Mouse (Mus musculus) Patski (cell line): Measurements from ENCODE around the gene Ccdc124. TPM values are rescaled to one million over a fixed set of nuclear protein-coding genes. Genes with fewer than 3 reads are reported as not detected.

ENCODE experiments used
- ATAC-seq: fragments of 100-300 bp; one replicate; pipeline ENCODE4 v1.8.0; 2021
- CTCF ChIA-PET: fragments of 350-600 bp; sonication (Branson Sonifier 250); formaldehyde crosslinking; loops from one replicate; lab custom pipeline; 2022; ENCODE audit warnings: inconsistent platforms; lab: Charles Lee
- POLR2A ChIA-PET: fragments of 350-600 bp; sonication (Branson Sonifier 250); formaldehyde crosslinking; loops from one replicate; lab custom pipeline; 2022; ENCODE audit warnings: antibody characterized with exemption, inconsistent platforms; lab: Charles Lee
- DNase-seq: peaks from one replicate; pipeline ENCODE4 v3.0.0-alpha.2; 2011; ENCODE audit warnings: low read depth, low spot score
- H3K27me3 ChIP-seq: fragments of 371-371 bp; one replicate; pipeline ENCODE4 v1.5.1; 2021
- CTCF ChIP-seq: fragments of 100-300 bp; IDR thresholded peaks from one replicate; pipeline ENCODE4 v1.5.1; 2021
- in situ Hi-C: fragments of 300-500 bp; cut with MboI; formaldehyde crosslinking; loops from 3 replicates; pipeline ENCODE4 v1.11.1; 2018; ENCODE audit warnings: low pct_unique_long_range_greater_than_20kb, mixed read lengths
- polyA plus RNA-seq: library from polyadenylated mRNA; unstranded; gene quantifications from one replicate; pipeline ENCODE4 v1.2.3, GENCODE M21; 2021

Ccdc124 gene
- polyA plus RNA-seq, 1 experiment from 2014 or later: 67.5 TPM

DNA sequence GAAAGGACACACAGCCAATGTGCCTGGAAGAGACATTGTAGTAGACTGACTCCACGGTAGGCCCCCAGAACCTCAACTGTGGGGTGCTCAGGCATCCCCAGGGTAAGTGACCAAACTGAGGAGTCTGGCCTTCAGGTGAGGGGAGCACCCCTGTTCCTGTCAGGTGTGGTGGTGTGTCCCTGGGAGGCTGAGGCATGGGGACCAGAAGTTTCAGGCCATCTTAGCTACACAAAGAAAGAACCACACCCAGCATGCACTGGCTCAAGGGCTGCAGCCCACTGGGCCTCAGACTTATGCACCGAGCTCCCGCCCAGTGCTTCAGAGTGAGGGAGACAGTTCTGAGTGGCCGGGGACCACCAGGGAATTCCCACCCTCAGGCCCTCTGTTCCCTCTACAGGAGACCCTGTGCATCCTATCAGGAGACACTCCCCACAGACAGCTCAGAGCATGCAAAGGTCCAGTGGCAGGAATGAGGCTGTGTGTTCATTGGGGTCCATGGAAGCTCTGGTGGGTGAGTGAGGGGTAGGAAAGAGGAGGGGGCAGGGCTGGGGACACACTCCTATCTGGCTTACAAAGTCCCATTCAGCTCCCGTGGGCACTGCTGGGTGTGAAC is 2.4 kb downstream of the Ccdc124 start:
- in situ Hi-C loops: no loop called here
- DNase-seq (no peak), ATAC-seq (no peak)
- no peaks in the 10 kb centered on the region for H3K27me3 ChIP-seq
- ChIA-PET POLR2A (interaction anchor here (1.1 to 1.2 kb wide), 2 partner anchors 15 to 27 kb away, joined by 3 read pairs; no protein-coding TSS in a partner anchor), CTCF (interaction anchor here (1.2 to 3.4 kb wide), 4 partner anchors 9 to 30 kb away, joined by 3 to 17 read pairs (median 10); partner anchors contain the start of gene Rpl18a)
- no peak for TF ChIP-seq CTCF

GRCm38 (mm10) chr8:70869601-70870041 is 4.1 kb downstream of the Ccdc124 start:
- DNase-seq: no peak
- H3K27me3 ChIP-seq: no peaks in the 10 kb centered on the region
- TF ChIP-seq CTCF: no peak
- CTCF ChIA-PET: interaction anchor here (0.7 to 3.4 kb wide), 11 partner anchors 10 to 107 kb away, joined by 3 to 58 read pairs (median 4); partner anchors contain the start of gene Arrdc2
- ATAC-seq: peak; percentile 42
- in situ Hi-C loops: no loop called here
- POLR2A ChIA-PET: interaction anchor here (0.9 kb wide), 1 partner anchor 10 kb away, joined by 4 read pairs; no protein-coding TSS in a partner anchor

DNA sequence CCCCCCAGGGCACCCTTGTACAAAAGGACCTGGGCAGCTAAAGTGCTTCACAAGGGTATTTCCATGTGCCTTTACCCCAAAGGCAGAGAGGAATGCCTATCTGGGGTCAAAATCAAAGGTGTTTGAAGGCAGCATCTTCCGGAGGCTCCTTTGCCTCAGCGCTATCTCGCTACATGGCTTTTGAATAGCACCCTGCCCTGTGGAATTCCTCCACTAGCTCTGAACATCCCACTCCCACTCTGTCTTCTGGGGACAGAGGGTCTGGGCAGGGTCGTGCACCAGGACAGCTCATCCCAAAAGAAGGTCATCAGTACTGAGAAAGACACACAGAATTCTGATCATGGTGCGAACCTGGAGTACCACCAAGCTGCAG is 4.5 kb downstream of the Ccdc124 start:
- ATAC-seq (no peak), DNase-seq (no peak)
- no peaks in the 10 kb centered on the region for H3K27me3 ChIP-seq
- POLR2A ChIA-PET: interaction anchor here (0.9 to 1.2 kb wide), 2 partner anchors 11 to 24 kb away, joined by 4 to 6 read pairs; no protein-coding TSS in a partner anchor
- no peak for TF ChIP-seq CTCF
- CTCF ChIA-PET: interaction anchor here (0.7 to 3.4 kb wide), 10 partner anchors 9 to 107 kb away, joined by 3 to 58 read pairs (median 4); partner anchors contain the start of gene Arrdc2
- in situ Hi-C loops: no loop called here

DNA sequence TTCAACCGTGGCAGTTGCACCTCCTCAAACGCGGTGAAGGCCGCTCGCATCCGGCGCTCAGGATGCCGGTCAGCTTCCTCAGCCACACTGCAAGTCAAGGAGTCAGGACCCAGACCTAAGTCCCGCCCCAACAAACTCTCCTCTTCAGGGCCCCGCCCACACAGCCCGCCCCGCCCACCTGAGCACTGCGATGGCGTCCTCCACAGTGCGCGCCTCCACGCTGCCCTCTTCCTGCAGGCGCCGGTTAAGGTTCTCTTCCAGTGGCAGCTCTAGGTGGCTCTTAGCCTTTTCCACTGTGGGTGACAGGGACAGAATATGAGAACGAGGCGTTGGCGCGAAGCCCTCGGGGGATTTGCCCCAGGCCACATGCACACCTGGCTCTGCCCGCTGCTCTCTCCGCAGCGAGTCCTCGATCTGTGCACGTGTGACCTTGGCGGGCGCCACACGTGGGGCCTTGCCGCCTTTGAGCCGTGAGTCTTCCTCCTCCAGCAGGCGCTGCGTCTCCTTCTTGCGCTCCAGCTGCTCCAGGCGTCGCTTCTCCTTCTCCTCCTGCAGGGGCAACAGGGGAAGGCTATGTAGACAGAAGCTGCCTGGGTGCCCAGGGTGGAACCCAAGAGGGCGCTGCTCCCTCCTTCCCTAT is 5.1 kb downstream of the Ccdc124 start:
- DNase-seq: no peak
- in situ Hi-C loops: no loop called here
- TF ChIP-seq CTCF: no peak
- H3K27me3 ChIP-seq: no peaks in the 10 kb centered on the region
- POLR2A ChIA-PET: interaction anchor here (1.2 kb wide), 1 partner anchor 24 kb away, joined by 6 read pairs; no protein-coding TSS in a partner anchor
- ATAC-seq: no peak
- CTCF ChIA-PET: interaction anchor here (0.7 to 3.4 kb wide), 10 partner anchors 9 to 107 kb away, joined by 3 to 58 read pairs (median 4); partner anchors contain the start of gene Arrdc2

GRCm38 (mm10) chr8:70866566-70866965 is 7.2 kb downstream of the Ccdc124 start:
- no peak for TF ChIP-seq CTCF
- no peaks in the 10 kb centered on the region for H3K27me3 ChIP-seq
- ATAC-seq (no peak), DNase-seq (no peak)
- in situ Hi-C loops: no loop called here
- ChIA-PET CTCF (interaction anchor here (1.0 to 3.5 kb wide), 3 partner anchors 12 to 103 kb away, joined by 3 to 16 read pairs (median 4); no protein-coding TSS in a partner anchor), POLR2A (no interaction called here)

DNA sequence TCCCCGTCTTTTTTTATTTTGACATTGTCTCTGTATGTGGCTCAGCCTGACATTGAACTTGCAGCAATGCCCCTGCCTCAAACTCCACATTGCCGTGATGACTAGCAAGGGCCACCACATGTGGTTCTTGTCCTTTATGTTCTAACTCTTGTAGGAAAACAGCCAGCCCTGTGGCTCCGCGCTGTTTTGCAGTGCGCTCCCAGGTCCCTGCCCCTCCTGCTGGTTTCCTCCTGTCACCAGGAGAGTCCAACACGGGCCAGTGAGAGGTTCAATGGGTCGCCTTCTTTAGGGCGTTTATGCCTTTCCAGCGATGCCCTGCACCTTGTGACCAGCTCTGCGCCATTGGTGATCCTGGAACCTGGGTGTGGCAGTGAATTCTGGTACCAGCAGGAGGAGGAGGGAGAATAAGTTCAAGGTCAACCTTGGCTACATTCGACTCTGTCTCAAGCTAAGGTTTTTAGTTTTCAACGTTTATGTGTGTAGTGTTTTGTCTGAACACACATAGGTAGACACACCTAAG is 7.7 kb downstream of the Ccdc124 start:
- ChIA-PET POLR2A (no interaction called here), CTCF (interaction anchor here (1.0 to 3.5 kb wide), 3 partner anchors 12 to 103 kb away, joined by 3 to 16 read pairs (median 4); no protein-coding TSS in a partner anchor)
- in situ Hi-C loops: no loop called here
- H3K27me3 ChIP-seq: no peaks in the 10 kb centered on the region
- ATAC-seq (no peak), DNase-seq (no peak)
- no peak for TF ChIP-seq CTCF

DNA sequence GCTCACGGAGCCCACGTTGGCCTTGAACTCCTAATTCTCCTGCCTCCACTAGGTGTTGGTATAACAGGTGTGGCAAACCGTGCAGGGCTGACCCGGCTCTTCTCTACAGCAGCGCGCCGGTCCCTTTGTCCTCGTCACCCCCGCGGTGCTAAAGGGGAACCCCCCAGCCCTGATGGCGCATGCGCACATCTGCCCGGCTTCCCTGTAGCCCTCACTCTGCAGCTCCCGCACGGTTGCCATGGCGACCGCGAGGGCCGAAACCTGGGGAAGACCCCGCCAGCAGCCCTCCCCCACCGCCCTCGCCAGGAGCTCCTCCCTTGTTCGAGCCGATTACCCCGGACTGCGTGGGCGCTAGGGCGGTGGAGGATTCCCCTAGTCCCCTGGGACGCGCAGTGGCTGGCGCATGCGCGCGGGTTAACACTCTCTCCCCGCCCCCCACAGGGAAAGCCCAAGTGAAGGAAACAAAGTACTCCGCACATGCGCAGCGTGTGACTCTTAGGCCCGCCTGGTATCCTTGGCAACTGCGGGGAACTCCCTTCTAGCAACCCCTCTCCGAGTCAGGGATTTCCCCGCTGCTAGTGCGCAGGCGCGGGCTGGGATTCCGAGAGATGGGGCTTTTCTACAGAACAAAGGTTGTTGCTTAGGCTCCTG is 8.3 kb downstream of the Ccdc124 start:
- ATAC-seq (peak; percentile 67), DNase-seq (peak; percentile 99)
- TF ChIP-seq CTCF: no peak
- ChIA-PET CTCF (interaction anchor here (1.0 to 3.5 kb wide), 3 partner anchors 11 to 102 kb away, joined by 3 to 16 read pairs (median 4); no protein-coding TSS in a partner anchor), POLR2A (interaction anchor here (0.5 kb wide), 1 partner anchor 11 kb away, joined by 3 read pairs; no protein-coding TSS in a partner anchor)
- no peaks in the 10 kb centered on the region for H3K27me3 ChIP-seq
- in situ Hi-C loops: no loop called here

DNA sequence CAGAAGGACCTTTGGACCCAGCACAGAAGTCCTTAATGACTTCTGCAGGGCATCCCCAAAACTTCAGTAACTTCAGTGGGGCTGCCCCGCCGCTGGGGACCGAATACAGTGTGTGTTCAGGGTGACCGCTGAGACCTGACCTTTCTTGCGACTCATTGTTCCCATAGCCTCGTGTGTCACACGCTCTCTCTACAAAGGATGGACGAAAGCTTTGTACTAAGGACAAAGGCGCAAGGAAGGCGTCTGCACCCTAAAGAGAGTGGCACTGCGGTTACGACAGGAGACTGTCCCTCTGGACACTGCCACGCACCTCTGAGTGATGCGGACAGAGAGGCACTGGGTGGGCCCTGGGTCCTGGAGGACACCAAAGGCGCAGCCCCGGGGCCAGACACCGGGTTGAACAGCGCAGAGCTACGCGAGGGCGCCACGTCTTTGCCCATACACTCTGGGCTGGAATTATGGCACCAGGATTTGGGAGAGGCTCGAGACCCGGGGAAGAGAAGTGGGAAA is 9.0 kb downstream of the Ccdc124 start:
- in situ Hi-C loops: no loop called here
- POLR2A ChIA-PET: interaction anchor here (0.5 kb wide), 1 partner anchor 11 kb away, joined by 3 read pairs; no protein-coding TSS in a partner anchor
- DNase-seq: no peak
- TF ChIP-seq CTCF: no peak
- no peaks in the 10 kb centered on the region for H3K27me3 ChIP-seq
- CTCF ChIA-PET: interaction anchor here (3.5 kb wide), 1 partner anchor 20 kb away, joined by 16 read pairs; no protein-coding TSS in a partner anchor
- ATAC-seq: no peak

- ChIA-PET CTCF (interaction anchor here (3.5 kb wide), 1 partner anchor 19 kb away, joined by 16 read pairs; no protein-coding TSS in a partner anchor), POLR2A (no interaction called here)
- DNase-seq: no peak
- no peak for TF ChIP-seq CTCF
- H3K27me3 ChIP-seq: no peaks in the 10 kb centered on the region
- in situ Hi-C loops: no loop called here
- ATAC-seq: no peak
Observed at GRCm38 (mm10) chr8:70863956-70864711, 9.6 kb downstream of the Ccdc124 start.
